Mouse (Mus musculus) myocyte (in vitro differentiated cells): ENCODE data around the gene Emid1.

Source experiments
- CEBPB ChIP-seq: IDR thresholded peaks from 2 replicates; pipeline ENCODE4 v1.6.1; 2011; ENCODE audit warnings: mild to moderate bottlenecking, moderate library complexity; ENCODE audit not compliant: poor library complexity, insufficient read depth, severe bottlenecking
- E2F4 ChIP-seq: IDR thresholded peaks from one replicate; pipeline ENCODE4 v1.6.1; 2011; ENCODE audit warnings: mild to moderate bottlenecking, control low read depth, moderate library complexity; ENCODE audit not compliant: insufficient read depth
- MYOD1 ChIP-seq, 3 experiments: IDR thresholded peaks; one replicate each; pipeline ENCODE4 v1.6.1; 2011; ENCODE audit warnings: control low read depth in 2 of 3, low read depth in 2 of 3, mild to moderate bottlenecking in 2 of 3, moderate library complexity in 1 of 3; ENCODE audit not compliant: insufficient read length in 2 of 3, control insufficient read depth in 1 of 3
- MYOG ChIP-seq, 3 experiments: IDR thresholded peaks; one replicate each; pipeline ENCODE4 v1.6.1; 2011; ENCODE audit warnings: control low read depth in 2 of 3, low read depth in 2 of 3, mild to moderate bottlenecking in 2 of 3; ENCODE audit not compliant: insufficient read length in 2 of 3, control insufficient read depth in 1 of 3, insufficient read depth in 1 of 3
- POLR2A ChIP-seq: IDR thresholded peaks from one replicate; pipeline ENCODE4 v1.6.1; 2011; ENCODE audit warnings: low read depth, mild to moderate bottlenecking, control low read depth, moderate library complexity; ENCODE audit not compliant: insufficient read length
- POLR2AphosphoS2 ChIP-seq: IDR thresholded peaks from one replicate; pipeline ENCODE4 v1.6.1; 2011; ENCODE audit warnings: low read depth, control low read depth; ENCODE audit not compliant: insufficient read length
- SRF ChIP-seq: IDR thresholded peaks from one replicate; pipeline ENCODE4 v1.6.1; 2011; ENCODE audit warnings: low read depth; ENCODE audit not compliant: control insufficient read depth, insufficient read length
- TCF12 ChIP-seq: IDR thresholded peaks from one replicate; pipeline ENCODE4 v1.6.1; 2011; ENCODE audit warnings: mild to moderate bottlenecking, control low read depth; ENCODE audit not compliant: poor library complexity, insufficient read depth, severe bottlenecking
- USF1 ChIP-seq: IDR thresholded peaks from one replicate; pipeline ENCODE4 v1.6.1; 2011; ENCODE audit warnings: low read depth, mild to moderate bottlenecking, control low read depth, moderate library complexity

DNA sequence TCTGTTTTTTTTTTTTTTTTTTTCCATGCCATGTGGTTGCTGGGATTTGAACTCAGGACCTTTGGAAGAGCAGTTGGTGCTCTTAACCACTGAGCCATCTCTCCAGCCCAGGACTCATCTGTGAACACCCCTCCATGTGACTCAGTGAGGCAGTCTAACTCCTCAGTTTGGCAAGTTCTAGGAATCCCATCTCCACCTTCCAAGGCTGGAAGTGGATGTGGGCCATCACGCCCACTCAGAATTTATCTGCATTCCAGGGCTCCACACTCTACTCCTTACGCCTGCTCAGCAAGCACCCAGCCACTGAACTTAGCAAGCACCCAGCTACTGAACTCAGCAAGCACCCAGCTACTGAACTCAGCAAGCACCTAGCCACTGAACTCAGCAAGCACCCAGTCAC, 47.8 kb upstream of the Emid1 start:
- TF ChIP-seq MYOG (IDR thresholded peaks at IDR 0.05; ENCODE audit: control insufficient read depth in 1 of 3, insufficient read depth in 1 of 3, insufficient read length in 2 of 3, low read depth in 2 of 3) = no peak
- no peak for TF ChIP-seq CEBPB
- TF ChIP-seq POLR2A = no peak
- no peak for TF ChIP-seq USF1
- no peak for TF ChIP-seq POLR2AphosphoS2
- no peak for TF ChIP-seq SRF
- no peak for TF ChIP-seq E2F4
- TF ChIP-seq TCF12 = no peak
- no peak for TF ChIP-seq MYOD1 (IDR thresholded peaks at IDR 0.05; ENCODE audit: control insufficient read depth in 1 of 3, insufficient read length in 2 of 3, low read depth in 2 of 3)
